Mouse (Mus musculus): ENCODE results near the gene Rnf19b. TPM values are rescaled to one million over a fixed set of nuclear protein-coding genes. Genes with fewer than 3 reads are reported as not detected.

Rnf19b gene
- total and polyA plus RNA-seq, 3 experiments = 75.3 to 104 (median 98.3) TPM

DNA sequence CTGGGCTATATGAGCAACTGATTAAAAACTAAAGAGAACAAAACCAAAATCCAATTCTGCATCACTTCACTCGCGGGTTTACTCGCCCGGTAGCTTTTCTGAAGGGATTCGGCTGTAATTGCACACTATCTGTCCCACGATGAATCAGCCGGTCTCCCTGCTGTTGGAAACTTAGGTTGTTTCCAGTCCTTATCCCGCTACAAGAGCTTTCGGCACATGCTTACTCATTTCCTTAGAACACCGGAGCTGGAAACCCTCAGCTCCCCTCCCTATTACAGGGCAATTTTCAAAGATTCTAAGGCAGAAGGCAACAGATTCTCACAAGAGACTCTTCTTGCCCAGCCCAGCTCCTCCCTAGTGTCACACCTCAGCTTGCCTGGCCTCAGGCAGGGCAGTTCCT is 40.9 kb upstream of the Rnf19b start:
- Histone ChIP-seq H3K9ac (ENCODE audit: insufficient read depth, low read depth) (no peak overlapping the region), H3K4me1 (ENCODE audit: control insufficient read depth in 1 of 2, insufficient read depth in 2 of 2) (peaks cover 15 to 45% of the 10 kb centered on the region in 2 experiments), H3K36me3 (replicated peaks in 1 of 2; ENCODE audit: control insufficient read depth in 1 of 2, insufficient read depth in 1 of 2, low read length in 1 of 2) (peaks cover 8 to 20% of the 10 kb centered on the region in 2 experiments), H3K9me3 (replicated peaks; ENCODE audit: low read length) (peaks cover 4% of the 10 kb centered on the region), H3K4me3 (replicated peaks in 1 of 3; ENCODE audit: low read depth in 2 of 3, low read length in 2 of 3, poor library complexity in 1 of 3) (no peak overlapping the region), H3K4me2 (ENCODE audit: insufficient read depth, low read depth, poor library complexity, severe bottlenecking) (no peak overlapping the region), H3K27me3 (replicated peaks) (no peaks in the 10 kb centered on the region), H3K27ac (ENCODE audit: insufficient read depth, low read depth) (peak overlapping the region; percentile 9; the same call in 1 of the 2 replicates), H3K79me2 (replicated peaks; ENCODE audit: control insufficient read depth, extremely low read depth, insufficient read depth, poor library complexity, severe bottlenecking) (no peaks in the 10 kb centered on the region)
- no peak for TF ChIP-seq MAZ (IDR thresholded peaks at IDR 0.05; ENCODE audit: low read depth, low read length)
- peak; percentile 55 for TF ChIP-seq EP300 (IDR thresholded peaks at IDR 0.05; ENCODE audit: low read length)
- TF ChIP-seq IRF4 (IDR thresholded peaks at IDR 0.05; ENCODE audit: low read depth, low read length) = peak; percentile 39
- TF ChIP-seq BHLHE40 (IDR thresholded peaks at IDR 0.05; ENCODE audit: low read depth, low read length) = peak; percentile 31; the same call in 1 of the 2 replicates
- in situ Hi-C loops (cut with MboI; ENCODE audit: low pct_ligation_motif_present, low pct_unique_long_range_greater_than_20kb, low sequenced_read_pairs) = loop anchor here (10.0 kb wide), 1 partner anchor 58 kb away; no protein-coding TSS in a partner anchor
- no peak for DNase-seq (ENCODE audit: extremely low read depth)
- dilution Hi-C loops (cut with MboI; ENCODE audit: extremely low pct_ligation_motif_present, extremely low pct_unique_long_range_greater_than_20kb, low sequenced_read_pairs) = no loop called here

DNA sequence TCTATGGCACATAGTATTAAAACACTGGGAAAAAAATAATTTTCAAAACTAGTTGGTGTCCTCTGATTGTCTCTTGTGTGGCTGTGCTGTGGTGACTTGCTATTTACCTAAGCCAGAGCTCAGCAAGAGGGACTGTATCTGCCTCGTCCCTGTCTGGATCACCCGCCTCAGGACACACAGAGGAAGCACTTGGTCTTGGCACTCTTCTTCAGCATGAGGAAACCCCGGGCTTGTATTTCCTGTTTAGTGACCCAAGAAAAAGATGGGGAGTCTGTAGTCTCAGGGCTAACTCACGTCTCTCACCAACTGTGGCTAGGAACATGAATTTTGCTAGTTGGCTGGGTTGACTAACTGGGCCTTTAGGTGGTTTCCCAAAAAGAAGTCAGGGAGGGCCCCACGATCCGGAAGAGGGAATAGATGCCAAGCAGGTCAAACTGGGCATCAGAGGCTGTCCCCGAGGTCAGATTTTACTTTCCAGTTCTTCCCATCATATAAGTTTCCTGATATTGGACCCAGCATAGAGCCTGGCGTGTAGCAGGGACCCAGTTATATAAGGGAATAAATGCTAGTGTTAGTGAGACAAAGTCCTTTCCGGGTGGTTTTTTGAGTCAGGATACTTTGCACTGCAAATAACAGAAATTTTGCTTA is 39.2 kb upstream of the Rnf19b start:
- Histone ChIP-seq H3K27ac (ENCODE audit: insufficient read depth, low read depth) (no peak overlapping the region), H3K79me2 (replicated peaks; ENCODE audit: control insufficient read depth, extremely low read depth, insufficient read depth, poor library complexity, severe bottlenecking) (no peaks in the 10 kb centered on the region), H3K9ac (ENCODE audit: insufficient read depth, low read depth) (no peak overlapping the region), H3K36me3 (replicated peaks in 1 of 2; ENCODE audit: control insufficient read depth in 1 of 2, insufficient read depth in 1 of 2, low read length in 1 of 2) (peaks cover 0 to 3% of the 10 kb centered on the region in 2 experiments), H3K4me3 (replicated peaks in 1 of 3; ENCODE audit: low read depth in 2 of 3, low read length in 2 of 3, poor library complexity in 1 of 3) (no peak overlapping the region), H3K4me2 (ENCODE audit: insufficient read depth, low read depth, poor library complexity, severe bottlenecking) (0 out of 2 replicates have a peak overlapping the region, but pooled peaks have one; percentile 8), H3K9me3 (replicated peaks; ENCODE audit: low read length) (peaks cover 7% of the 10 kb centered on the region), H3K27me3 (replicated peaks) (no peaks in the 10 kb centered on the region), H3K4me1 (ENCODE audit: control insufficient read depth in 1 of 2, insufficient read depth in 2 of 2) (peaks cover 18 to 49% of the 10 kb centered on the region in 2 experiments)
- DNase-seq (ENCODE audit: extremely low read depth) = no peak
- dilution Hi-C loops (cut with MboI; ENCODE audit: extremely low pct_ligation_motif_present, extremely low pct_unique_long_range_greater_than_20kb, low sequenced_read_pairs) (no loop called here), in situ Hi-C loops (cut with MboI; ENCODE audit: low pct_ligation_motif_present, low pct_unique_long_range_greater_than_20kb, low sequenced_read_pairs) (loop anchor here (10.0 kb wide), 1 partner anchor 56 kb away; no protein-coding TSS in a partner anchor)
- TF ChIP-seq RCOR1 (conservative IDR thresholded peaks at IDR 0.05; ENCODE audit: low read depth, low read length) = 0 out of 2 replicates have a peak, but pooled peaks have one; percentile 61
- TF ChIP-seq TBP (conservative IDR thresholded peaks at IDR 0.05; ENCODE audit: low read depth, low read length) = no peak
- no peak for TF ChIP-seq ZC3H11A (IDR thresholded peaks at IDR 0.05; ENCODE audit: low read depth, low read length)
- peak; percentile 35 for TF ChIP-seq IRF4 (IDR thresholded peaks at IDR 0.05; ENCODE audit: low read depth, low read length)
- TF ChIP-seq ELF1 (IDR thresholded peaks at IDR 0.05; ENCODE audit: low read depth, low read length) = peak; percentile 59
- TF ChIP-seq CTCF (conservative IDR thresholded peaks at IDR 0.05 in 1 of 2, IDR thresholded peaks at IDR 0.05 in 1 of 2; ENCODE audit: low read depth in 2 of 2, low read length in 2 of 2) = no peak
- TF ChIP-seq SIN3A (IDR thresholded peaks at IDR 0.05; ENCODE audit: low read length) = no peak
- no peak for TF ChIP-seq MAX (IDR thresholded peaks at IDR 0.05; ENCODE audit: low read length)
- TF ChIP-seq POLR2A (IDR thresholded peaks at IDR 0.05; ENCODE audit: low read depth, low read length) = no peak
- no peak for TF ChIP-seq USF2 (conservative IDR thresholded peaks at IDR 0.05; ENCODE audit: low read depth, low read length)
- 0 out of 2 replicates have a peak, but pooled peaks have one; percentile 45 for TF ChIP-seq MEF2A (IDR thresholded peaks at IDR 0.05; ENCODE audit: borderline replicate concordance, low read depth, low read length)
- TF ChIP-seq UBTF (IDR thresholded peaks at IDR 0.05; ENCODE audit: low read depth, low read length) = no peak
- no peak for TF ChIP-seq E2F4 (IDR thresholded peaks at IDR 0.05; ENCODE audit: insufficient replicate concordance, low read depth, low read length)
- TF ChIP-seq USF1 (IDR thresholded peaks at IDR 0.05; ENCODE audit: low read depth, low read length) = no peak
- TF ChIP-seq TCF12 (IDR thresholded peaks at IDR 0.05; ENCODE audit: low read depth, low read length) = no peak
- no peak for TF ChIP-seq NRF1 (IDR thresholded peaks at IDR 0.05; ENCODE audit: low read depth, low read length)
- no peak for TF ChIP-seq MXI1 (IDR thresholded peaks at IDR 0.05; ENCODE audit: low read depth, low read length)
- 0 out of 2 replicates have a peak, but pooled peaks have one; percentile 45 for TF ChIP-seq EP300 (IDR thresholded peaks at IDR 0.05; ENCODE audit: low read length)
- TF ChIP-seq HCFC1 (IDR thresholded peaks at IDR 0.05; ENCODE audit: low read depth, low read length) = no peak
- peak; percentile 95 for TF ChIP-seq BHLHE40 (IDR thresholded peaks at IDR 0.05; ENCODE audit: low read depth, low read length)
- TF ChIP-seq MAZ (IDR thresholded peaks at IDR 0.05; ENCODE audit: low read depth, low read length) = no peak
- TF ChIP-seq JUND (conservative IDR thresholded peaks at IDR 0.05; ENCODE audit: low read depth, low read length) = no peak
- peak; percentile 66 for TF ChIP-seq ETS1 (conservative IDR thresholded peaks at IDR 0.05; ENCODE audit: low read depth, low read length)
- no peak for TF ChIP-seq ZKSCAN1 (IDR thresholded peaks at IDR 0.05; ENCODE audit: borderline replicate concordance, low read depth, low read length)
- no peak for TF ChIP-seq SMC3 (IDR thresholded peaks at IDR 0.05; ENCODE audit: low read depth, low read length)
- no peak for TF ChIP-seq RAD21 (IDR thresholded peaks at IDR 0.05; ENCODE audit: low read depth, low read length)
- TF ChIP-seq ZMIZ1 (IDR thresholded peaks at IDR 0.05; ENCODE audit: low read depth, low read length) = no peak
- TF ChIP-seq MYC (IDR thresholded peaks at IDR 0.05; ENCODE audit: low read depth, low read length) = no peak
- TF ChIP-seq KAT2A (IDR thresholded peaks at IDR 0.05; ENCODE audit: insufficient replicate concordance, low read length) = no peak
- TF ChIP-seq CHD1 (IDR thresholded peaks at IDR 0.05; ENCODE audit: low read depth, low read length) = no peak
- no peak for TF ChIP-seq CHD2 (IDR thresholded peaks at IDR 0.05; ENCODE audit: low read length)

All from CH12.LX (cell line).